Mouse (Mus musculus): ENCODE measurements around the gene Timm17a. TPM values are rescaled to one million over a fixed set of nuclear protein-coding genes. Genes with fewer than 3 reads are reported as not detected.

Gene Timm17a
- polyA plus RNA-seq, 1 experiment, result 295 TPM

GRCm38 (mm10) chr1:135311356-135311755 is 2.2 kb downstream of the Timm17a start:
- no peak overlapping the region for H3K27ac ChIP-seq (replicated peaks; ENCODE audit: low read depth, low read length)
- H3K4me3 ChIP-seq (ENCODE audit: insufficient read depth, low read depth, low read length), result no peak overlapping the region
- peaks cover 6% of the 10 kb centered on the region for H3K4me1 ChIP-seq (ENCODE audit: control insufficient read depth, insufficient read depth, insufficient read length, low read length)

GRCm38 (mm10) chr1:135290908-135291307 is 22.7 kb downstream of the Timm17a start:
- Histone ChIP-seq H3K4me1 (ENCODE audit: control insufficient read depth, insufficient read depth, insufficient read length, low read length) (no peaks in the 10 kb centered on the region), H3K4me3 (ENCODE audit: insufficient read depth, low read depth, low read length) (no peak overlapping the region), H3K27ac (replicated peaks; ENCODE audit: low read depth, low read length) (no peak overlapping the region)

GRCm38 (mm10) chr1:135286311-135286710 is 27.3 kb downstream of the Timm17a start:
- Histone ChIP-seq H3K4me3 (ENCODE audit: insufficient read depth, low read depth, low read length) (no peak overlapping the region), H3K4me1 (ENCODE audit: control insufficient read depth, insufficient read depth, insufficient read length, low read length) (peaks cover 7% of the 10 kb centered on the region), H3K27ac (replicated peaks; ENCODE audit: low read depth, low read length) (no peak overlapping the region)

DNA sequence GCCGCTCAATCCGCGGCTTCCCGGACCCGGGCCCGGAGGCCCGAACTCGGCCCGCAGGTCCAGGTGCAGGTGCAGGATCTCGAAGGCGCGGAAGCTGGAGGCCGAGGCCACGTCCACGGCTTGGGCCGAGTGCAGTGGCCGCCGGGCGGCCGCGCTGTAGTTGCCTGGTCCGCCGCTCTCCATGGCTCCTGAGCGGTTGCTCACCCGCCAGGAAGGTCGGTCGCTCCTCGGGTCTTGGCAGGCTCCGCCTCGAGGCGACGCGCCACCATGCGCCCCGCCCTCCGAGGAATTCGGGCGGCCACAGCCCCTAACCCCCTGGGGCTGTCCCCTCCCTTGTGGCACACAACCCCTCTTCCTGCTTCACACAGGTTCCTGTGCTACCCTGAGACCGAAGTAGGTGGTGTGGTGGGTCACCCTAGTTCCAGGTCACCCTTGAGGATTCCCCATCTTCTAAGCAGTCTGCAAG is 29.7 kb downstream of the Timm17a start, which contains the start of gene Rnpep:
Gene Rnpep (minus strand): TSS at position 259 of the 466 bp plus-strand sequence.
- Histone ChIP-seq H3K4me3 (ENCODE audit: insufficient read depth, low read depth, low read length) (peak within 1 kb of the TSS; percentile 88), H3K4me1 (ENCODE audit: control insufficient read depth, insufficient read depth, insufficient read length, low read length) (peaks cover 7% of the 10 kb centered on the region), H3K27ac (replicated peaks; ENCODE audit: low read depth, low read length) (peak within 1 kb of the TSS; percentile 84)

DNA sequence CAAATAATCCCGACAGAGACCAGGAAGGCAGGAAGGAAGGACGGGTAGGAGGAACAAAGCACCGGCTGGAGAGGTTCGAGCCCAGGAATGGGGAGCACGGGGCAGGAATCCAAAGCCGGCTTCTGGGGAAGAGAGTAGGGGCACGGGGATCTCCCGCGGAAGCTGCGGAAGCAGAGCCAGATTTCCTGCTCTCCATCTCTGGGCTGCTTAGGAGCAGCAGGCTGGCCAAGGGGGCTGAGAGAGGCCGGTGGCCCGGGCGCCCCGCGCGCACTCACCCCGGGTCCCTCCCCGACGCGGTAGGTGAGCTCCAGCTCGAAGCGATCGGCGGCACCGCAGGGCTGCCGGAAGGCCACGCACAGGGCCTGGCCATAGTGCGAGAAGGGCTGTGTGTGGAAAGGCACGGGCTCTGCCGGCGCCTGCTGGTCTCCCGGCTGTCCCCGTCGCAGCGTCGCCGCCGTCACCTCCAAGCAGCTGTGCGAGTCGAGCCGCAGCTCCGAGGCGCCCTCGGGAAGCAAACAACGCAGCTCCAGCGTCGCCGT is 30.2 kb downstream of the Timm17a start:
- peaks cover 7% of the 10 kb centered on the region for H3K4me1 ChIP-seq (ENCODE audit: control insufficient read depth, insufficient read depth, insufficient read length, low read length)
- H3K27ac ChIP-seq (replicated peaks; ENCODE audit: low read depth, low read length), result peak overlapping the region; percentile 84
- H3K4me3 ChIP-seq (ENCODE audit: insufficient read depth, low read depth, low read length), result peak overlapping the region; percentile 88

GRCm38 (mm10) chr1:135282536-135283286 is 30.9 kb downstream of the Timm17a start:
- H3K27ac ChIP-seq (replicated peaks; ENCODE audit: low read depth, low read length), result peak overlapping the region; percentile 84
- peak overlapping the region; percentile 88 for H3K4me3 ChIP-seq (ENCODE audit: insufficient read depth, low read depth, low read length)
- H3K4me1 ChIP-seq (ENCODE audit: control insufficient read depth, insufficient read depth, insufficient read length, low read length), result peaks cover 7% of the 10 kb centered on the region

DNA sequence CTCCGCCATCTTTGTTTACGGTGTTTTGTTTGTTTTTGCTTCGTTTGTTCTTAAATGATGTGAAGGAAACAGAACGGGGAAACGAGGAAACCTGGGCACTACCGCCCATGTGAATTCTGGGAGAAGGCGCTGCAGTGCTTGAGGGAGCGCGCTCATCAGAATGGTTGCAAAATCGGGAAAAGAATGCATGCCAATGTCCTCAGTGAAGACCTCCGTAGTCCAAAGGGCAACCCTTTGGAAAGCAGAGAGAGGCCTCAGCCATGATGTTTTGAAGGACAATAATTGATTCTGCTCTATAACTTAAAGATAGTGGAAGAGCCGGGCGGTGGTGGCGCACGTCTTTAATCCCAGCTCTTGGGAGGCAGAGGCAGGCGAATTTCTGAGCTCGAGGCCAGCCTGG is 31.7 kb downstream of the Timm17a start:
- H3K27ac ChIP-seq (replicated peaks; ENCODE audit: low read depth, low read length), result 0 out of 2 replicates have a peak overlapping the region, but pooled peaks have one; percentile 64
- H3K4me1 ChIP-seq (ENCODE audit: control insufficient read depth, insufficient read depth, insufficient read length, low read length), result peaks cover 7% of the 10 kb centered on the region
- peak overlapping the region; percentile 88 for H3K4me3 ChIP-seq (ENCODE audit: insufficient read depth, low read depth, low read length)

DNA sequence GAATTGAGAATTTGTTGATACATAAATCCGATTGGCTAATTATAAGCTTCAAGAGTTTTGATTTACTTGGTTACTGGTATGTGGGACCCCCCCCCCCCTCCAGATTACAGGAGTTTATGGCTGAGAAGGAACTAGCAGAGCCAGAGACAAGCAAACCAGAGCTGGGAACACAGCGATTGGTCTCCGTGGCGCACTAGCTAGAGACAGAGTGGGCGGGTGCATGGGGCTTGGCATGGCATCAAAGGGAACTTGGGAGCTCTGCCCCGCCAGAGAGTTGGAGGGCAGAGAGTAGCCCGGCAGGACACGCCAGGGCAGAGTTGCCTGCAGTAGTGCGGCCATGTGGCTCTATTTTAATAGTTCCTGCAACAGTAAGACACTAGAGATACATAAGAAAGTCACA is 32.9 kb downstream of the Timm17a start:
- H3K4me1 ChIP-seq (ENCODE audit: control insufficient read depth, insufficient read depth, insufficient read length, low read length), result peaks cover 7% of the 10 kb centered on the region
- H3K4me3 ChIP-seq (ENCODE audit: insufficient read depth, low read depth, low read length), result no peak overlapping the region
- H3K27ac ChIP-seq (replicated peaks; ENCODE audit: low read depth, low read length), result no peak overlapping the region

GRCm38 (mm10) chr1:135271371-135271770 is 42.2 kb downstream of the Timm17a start:
- Histone ChIP-seq H3K4me3 (ENCODE audit: insufficient read depth, low read depth, low read length) (no peak overlapping the region), H3K4me1 (ENCODE audit: control insufficient read depth, insufficient read depth, insufficient read length, low read length) (no peaks in the 10 kb centered on the region)

GRCm38 (mm10) chr1:135267663-135268446 is 45.7 kb downstream of the Timm17a start:
- Histone ChIP-seq H3K27ac (replicated peaks; ENCODE audit: low read depth, low read length) (no peak overlapping the region), H3K4me1 (ENCODE audit: control insufficient read depth, insufficient read depth, insufficient read length, low read length) (no peaks in the 10 kb centered on the region), H3K4me3 (ENCODE audit: insufficient read depth, low read depth, low read length) (no peak overlapping the region)

More at GRCm38 (mm10) chr1:135271371-135271770, 42.2 kb downstream of the Timm17a start:
- no peak overlapping the region for H3K27ac ChIP-seq (replicated peaks; ENCODE audit: low read depth, low read length)

- no peak overlapping the region for H3K4me3 ChIP-seq (ENCODE audit: insufficient read depth, low read depth, low read length)
- H3K4me1 ChIP-seq (ENCODE audit: control insufficient read depth, insufficient read depth, insufficient read length, low read length), result no peaks in the 10 kb centered on the region
- H3K27ac ChIP-seq (replicated peaks; ENCODE audit: low read depth, low read length), result no peak overlapping the region
Observed at GRCm38 (mm10) chr1:135265834-135266233, 47.7 kb downstream of the Timm17a start.

GRCm38 (mm10) chr1:135263316-135263715 is 50.3 kb downstream of the Timm17a start:
- H3K4me1 ChIP-seq (ENCODE audit: control insufficient read depth, insufficient read depth, insufficient read length, low read length), result no peaks in the 10 kb centered on the region

GRCm38 (mm10) chr1:135262329-135262728 is 51.2 kb downstream of the Timm17a start:
- Histone ChIP-seq H3K27ac (replicated peaks; ENCODE audit: low read depth, low read length) (no peak overlapping the region), H3K4me1 (ENCODE audit: control insufficient read depth, insufficient read depth, insufficient read length, low read length) (no peaks in the 10 kb centered on the region), H3K4me3 (ENCODE audit: insufficient read depth, low read depth, low read length) (no peak overlapping the region)

More at GRCm38 (mm10) chr1:135263316-135263715, 50.3 kb downstream of the Timm17a start:
- Histone ChIP-seq H3K27ac (replicated peaks; ENCODE audit: low read depth, low read length) (no peak overlapping the region), H3K4me3 (ENCODE audit: insufficient read depth, low read depth, low read length) (no peak overlapping the region)

- H3K4me1 ChIP-seq (ENCODE audit: control insufficient read depth, insufficient read depth, insufficient read length, low read length), result no peaks in the 10 kb centered on the region
- no peak overlapping the region for H3K27ac ChIP-seq (replicated peaks; ENCODE audit: low read depth, low read length)
- H3K4me3 ChIP-seq (ENCODE audit: insufficient read depth, low read depth, low read length), result no peak overlapping the region
Observed at GRCm38 (mm10) chr1:135260931-135261330, 52.6 kb downstream of the Timm17a start.

DNA sequence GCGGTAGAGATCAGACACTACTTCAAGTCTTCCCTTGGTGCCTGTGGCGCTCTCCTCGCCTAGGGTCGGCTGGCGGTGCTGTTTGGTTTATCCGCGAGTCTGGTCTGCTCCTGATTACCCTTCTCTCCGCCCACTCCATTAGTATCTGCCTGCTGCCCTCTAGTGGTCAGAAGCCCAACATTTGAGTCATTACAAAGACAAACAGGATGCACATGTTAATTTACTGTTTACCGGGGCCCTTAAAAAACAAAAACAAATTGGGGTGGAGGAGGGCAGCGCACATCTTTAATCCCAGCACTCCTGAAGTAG is 54.5 kb downstream of the Timm17a start:
- no peak overlapping the region for H3K27ac ChIP-seq (replicated peaks; ENCODE audit: low read depth, low read length)

More for the DNA sequence above, 54.5 kb downstream of the Timm17a start:
- Histone ChIP-seq H3K4me1 (ENCODE audit: control insufficient read depth, insufficient read depth, insufficient read length, low read length) (no peaks in the 10 kb centered on the region), H3K4me3 (ENCODE audit: insufficient read depth, low read depth, low read length) (peak overlapping the region; percentile 38)
